Mouse (Mus musculus) neural tube, embryonic 12.5 days (tissue): ENCODE data around the gene Rbms1. TPM values are rescaled to one million over a fixed set of nuclear protein-coding genes. Genes with fewer than 3 reads are reported as not detected.

ENCODE experiments used
- ATAC-seq: fragments of 200-750 bp; cut with Nextera tagmentation; 2 replicates; pipeline ENCODE4 v1.8.0; 2017; ENCODE audit warnings: low read depth, mild to moderate bottlenecking, moderate TSS enrichment, moderate library complexity; ENCODE audit not compliant: low FRiP score
- H3K27ac ChIP-seq: fragments of 300-500 bp; sonication (generic); 2 replicates; pipeline ENCODE4 v1.5.1; 2016
- H3K27me3 ChIP-seq: fragments of 300-500 bp; sonication (generic); replicated peaks from 2 replicates; pipeline ENCODE4 v1.6.1; 2016; ENCODE audit warnings: mild to moderate bottlenecking
- H3K36me3 ChIP-seq: fragments of 300-500 bp; sonication (generic); 2 replicates; pipeline ENCODE4 v1.6.1; 2016; ENCODE audit warnings: mild to moderate bottlenecking
- H3K4me1 ChIP-seq: fragments of 300-500 bp; sonication (generic); 2 replicates; pipeline ENCODE4 v1.6.1; 2016
- H3K4me2 ChIP-seq: fragments of 300-500 bp; sonication (generic); replicated peaks from 2 replicates; pipeline ENCODE4 v1.6.1; 2016; ENCODE audit warnings: mild to moderate bottlenecking
- H3K4me3 ChIP-seq: fragments of 300-500 bp; sonication (generic); 2 replicates; pipeline ENCODE4 v1.5.1; 2016
- H3K9ac ChIP-seq: fragments of 300-500 bp; sonication (generic); 2 replicates; pipeline ENCODE4 v1.6.1; 2016; ENCODE audit warnings: mild to moderate bottlenecking
- H3K9me3 ChIP-seq: fragments of 300-500 bp; sonication (generic); 2 replicates; pipeline ENCODE4 v1.6.1; 2016; ENCODE audit warnings: mild to moderate bottlenecking
- WGBS: fragments of 180-500 bp; shearing (Covaris S2); methylation state at CpG from one replicate; pipeline ENCODE4 v1.1.7; 2016; 5-methylcytosine and 5-hydroxymethylcytosine counted together
- polyA plus RNA-seq: library from polyadenylated mRNA; unstranded; fragments of >200 nt; fragmentation: Nextera tagmentation; extraction: Ambion mirVana; gene quantifications from 2 replicates; pipeline ENCODE4 v1.2.1, GENCODE M21; 2016

Rbms1 gene
- polyA plus RNA-seq, 1 experiment from 2014 or later = 79.3 TPM

DNA sequence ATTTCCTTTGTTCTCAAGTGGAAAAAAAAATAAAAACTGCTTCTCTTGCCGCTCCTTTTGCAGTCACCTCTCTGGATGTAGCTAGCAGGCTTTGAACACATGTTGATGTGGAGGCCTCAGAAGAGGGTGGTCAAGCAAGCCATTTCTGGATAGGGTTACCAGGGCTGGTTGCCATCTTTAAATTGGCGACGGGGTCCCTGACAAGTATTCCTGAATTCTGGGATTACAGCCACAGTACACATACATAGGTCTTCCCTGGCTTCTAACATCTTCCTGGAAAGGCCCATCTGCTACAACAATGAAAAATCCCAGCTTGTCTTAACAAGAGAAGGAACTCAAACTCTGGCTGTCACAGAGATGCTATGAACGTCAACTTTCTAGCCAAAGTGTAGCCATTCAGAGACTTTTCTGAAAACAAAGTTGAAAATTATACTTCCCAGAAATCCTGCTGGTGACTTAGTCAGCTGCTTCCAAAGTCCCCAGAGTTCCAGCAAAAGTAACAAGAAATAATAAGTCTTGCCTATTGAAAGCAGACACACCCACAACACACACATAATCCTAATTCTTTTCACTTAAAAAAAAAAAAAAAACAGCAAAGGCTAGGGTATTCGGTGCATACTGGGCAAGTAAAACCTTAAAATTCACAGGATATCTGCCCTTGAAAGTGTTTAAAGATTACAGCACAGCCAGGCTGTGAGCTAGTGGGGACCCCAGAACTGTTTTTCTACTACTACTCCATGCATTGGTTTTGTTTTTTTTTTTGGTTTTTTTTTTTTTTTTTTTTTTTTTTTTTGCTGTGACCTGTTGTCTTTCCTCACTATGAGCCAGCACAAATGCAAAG lies 80.6 kb downstream of the Rbms1 start:
- Histone ChIP-seq H3K4me1 (peaks cover 19% of the 10 kb centered on the region; the same call in 1 of the 2 replicates), H3K4me3 (no peak overlapping the region), H3K4me2 (no peak overlapping the region; the same call in 1 of the 2 replicates), H3K9me3 (no peaks in the 10 kb centered on the region), H3K27me3 (0 out of 2 replicates have a peak, but pooled peaks cover 5% of the 10 kb centered on the region), H3K27ac (no peak overlapping the region), H3K9ac (no peak overlapping the region), H3K36me3 (no peaks in the 10 kb centered on the region)
- 58% methylated on average over 5 of the region's 5 CpGs for WGBS
- no peak for ATAC-seq

DNA sequence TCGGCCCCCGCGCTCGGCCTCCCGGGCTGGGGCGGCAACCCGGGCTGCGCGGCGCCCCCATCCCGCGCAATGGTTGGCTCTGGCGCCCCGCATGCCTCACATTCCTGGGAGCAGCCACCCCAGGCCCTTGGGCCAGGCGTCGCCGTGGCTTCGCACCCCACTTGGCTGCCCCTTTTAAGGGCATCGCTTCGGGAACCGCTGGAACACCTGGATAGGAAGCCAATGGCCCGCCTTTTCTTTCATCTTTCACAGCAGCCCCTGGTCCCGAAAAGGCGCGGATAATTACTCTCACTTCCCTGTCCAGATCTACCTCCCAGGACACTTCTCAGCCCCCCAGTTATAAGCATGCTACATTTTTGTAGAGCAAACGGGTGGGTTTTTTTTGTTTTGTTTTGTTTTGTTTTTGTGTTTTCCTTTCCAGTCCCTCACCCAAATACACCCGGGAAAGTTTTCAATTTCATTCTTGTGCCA lies 81.4 kb downstream of the Rbms1 start:
- 1% methylated on average over 27 of the region's 27 CpGs for WGBS
- 0 out of 2 replicates have a peak overlapping the region, but pooled peaks have one; percentile 32 for H3K27ac ChIP-seq
- H3K9me3 ChIP-seq = no peaks in the 10 kb centered on the region
- H3K9ac ChIP-seq = peak overlapping the region; percentile 93
- H3K27me3 ChIP-seq = 0 out of 2 replicates have a peak, but pooled peaks cover 5% of the 10 kb centered on the region
- peaks cover 24% of the 10 kb centered on the region; the same call in 1 of the 2 replicates for H3K4me1 ChIP-seq
- H3K4me2 ChIP-seq = peak overlapping the region; percentile 89
- peak overlapping the region; percentile 89 for H3K4me3 ChIP-seq
- no peaks in the 10 kb centered on the region for H3K36me3 ChIP-seq
- peak; percentile 67; the same call in 1 of the 2 replicates for ATAC-seq

DNA sequence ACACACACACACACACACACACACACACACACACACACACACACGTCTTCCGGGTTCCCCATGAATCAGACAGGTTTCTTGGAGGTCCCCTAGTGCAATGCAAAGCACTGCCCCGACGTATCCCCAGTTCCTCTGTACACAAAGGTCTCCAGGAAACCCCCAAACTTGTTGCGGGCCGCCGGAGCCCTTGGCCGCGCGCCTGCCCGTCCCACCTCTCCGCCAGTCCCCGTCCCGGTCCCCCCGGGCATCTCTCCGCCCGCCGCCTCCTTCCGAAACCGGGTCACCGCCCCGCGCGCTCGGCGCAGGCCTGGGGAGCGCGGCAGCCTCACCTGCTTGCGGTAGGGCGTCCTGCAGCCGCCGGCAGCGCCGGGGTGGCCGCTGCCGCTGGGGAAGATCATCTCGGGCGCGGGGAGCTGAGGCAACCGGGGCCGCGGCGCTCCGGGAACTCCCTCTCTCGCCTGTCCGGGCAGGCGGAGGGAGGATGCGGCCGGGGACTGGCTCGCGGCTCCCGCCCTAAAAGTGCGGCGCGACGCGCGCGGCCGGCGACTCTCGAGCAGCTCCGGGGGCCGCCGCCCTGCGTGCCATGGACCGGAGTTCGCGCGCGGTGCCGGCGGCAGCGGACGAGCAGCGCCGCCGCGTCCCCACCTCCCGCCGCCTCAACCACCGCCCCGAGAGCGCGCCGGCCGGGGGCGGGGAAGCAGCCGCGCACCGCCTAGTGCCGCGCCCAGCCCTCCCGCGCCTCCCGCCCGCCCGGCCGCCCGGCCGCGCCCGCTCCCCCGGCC lies 82.0 kb downstream of the Rbms1 start:
- peak overlapping the region; percentile 89 for H3K4me2 ChIP-seq
- under 1% methylated on average over 81 of the region's 104 CpGs for WGBS
- H3K27ac ChIP-seq = peak overlapping the region; percentile 32; the same call in 1 of the 2 replicates
- H3K4me1 ChIP-seq = peaks cover 28% of the 10 kb centered on the region; the same call in 1 of the 2 replicates
- peak overlapping the region; percentile 89 for H3K4me3 ChIP-seq
- no peaks in the 10 kb centered on the region for H3K9me3 ChIP-seq
- peak overlapping the region; percentile 93 for H3K9ac ChIP-seq
- H3K27me3 ChIP-seq = 0 out of 2 replicates have a peak, but pooled peaks cover 5% of the 10 kb centered on the region
- no peaks in the 10 kb centered on the region for H3K36me3 ChIP-seq
- ATAC-seq = peak; percentile 88

DNA sequence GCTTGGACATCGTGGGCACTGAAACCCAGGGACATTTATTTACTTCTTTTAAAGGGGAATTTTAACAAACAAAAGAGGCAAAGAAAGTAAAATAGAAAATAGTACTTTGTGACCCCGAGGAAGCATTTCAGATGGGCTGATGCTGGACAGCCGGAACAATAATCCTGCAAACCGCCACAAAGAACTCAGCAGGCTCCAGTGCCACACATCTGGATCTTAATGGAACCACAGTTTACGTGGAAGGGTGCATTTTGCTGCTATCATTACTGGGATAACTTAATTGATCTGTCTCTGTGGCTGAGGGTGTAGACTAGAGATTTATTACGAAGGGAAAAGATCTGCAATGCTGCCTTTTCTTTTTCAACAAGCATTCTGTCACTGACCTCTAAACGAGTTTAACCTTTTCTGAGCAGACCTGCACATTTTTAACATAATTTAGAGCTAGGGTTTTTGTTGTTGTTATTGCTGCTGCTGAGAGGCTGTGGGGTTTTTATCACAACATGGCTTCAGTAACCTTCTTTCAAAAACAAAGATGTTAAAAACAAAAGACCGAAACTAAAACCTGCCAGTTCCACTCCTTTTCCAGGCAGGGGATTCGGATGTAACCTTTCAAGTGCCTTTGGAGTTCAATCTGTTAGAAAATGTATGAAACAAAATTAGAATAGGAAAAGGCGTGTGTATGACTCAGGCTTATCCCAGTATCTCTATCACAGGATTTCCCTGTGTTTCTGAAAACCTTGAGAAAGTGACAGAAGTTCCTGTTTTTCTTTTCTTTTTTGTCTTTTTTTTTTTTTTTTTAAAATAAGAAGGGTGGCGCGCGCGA lies 82.8 kb downstream of the Rbms1 start:
- 3% methylated on average over 14 of the region's 14 CpGs for WGBS
- no peak overlapping the region for H3K27ac ChIP-seq

DNA sequence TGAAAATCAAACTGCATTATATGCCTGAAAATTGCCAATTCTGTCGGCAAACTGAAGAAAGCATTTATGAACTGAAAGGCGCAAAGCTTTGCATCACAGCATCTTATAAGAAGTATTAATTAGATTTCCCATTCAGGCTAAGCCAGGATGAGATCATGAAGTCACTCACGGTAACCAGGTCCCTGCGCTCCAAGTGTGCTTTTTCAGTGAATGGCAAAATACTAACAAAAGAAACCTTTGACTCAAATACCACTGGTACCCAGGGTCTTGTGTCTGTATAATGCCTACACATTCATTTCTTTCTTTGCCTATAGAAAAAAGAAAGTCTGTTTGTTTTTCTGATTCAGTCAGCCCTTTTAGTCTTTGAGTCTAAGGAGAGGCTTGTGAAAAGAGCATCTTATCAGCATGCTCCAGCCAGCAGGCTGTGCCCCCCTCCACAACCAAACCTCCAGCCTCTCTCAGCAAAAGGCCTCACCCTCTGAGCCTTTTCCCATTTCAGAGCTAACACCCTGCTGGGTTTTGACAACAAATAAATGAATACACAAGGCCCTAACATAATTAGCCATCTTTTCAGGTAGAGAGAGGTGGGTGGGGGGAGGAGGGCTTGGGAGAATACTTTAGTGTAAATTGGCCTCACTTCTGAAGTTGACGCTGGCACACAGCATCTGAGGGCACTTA lies 83.7 kb downstream of the Rbms1 start:
- WGBS = 38% methylated on average over 5 of the region's 5 CpGs
- Histone ChIP-seq H3K4me1 (peaks cover 28% of the 10 kb centered on the region; the same call in 1 of the 2 replicates), H3K9ac (no peak overlapping the region), H3K36me3 (no peaks in the 10 kb centered on the region), H3K9me3 (no peaks in the 10 kb centered on the region), H3K27me3 (0 out of 2 replicates have a peak, but pooled peaks cover 5% of the 10 kb centered on the region), H3K27ac (no peak overlapping the region), H3K4me3 (peak overlapping the region; percentile 89; the same call in 1 of the 2 replicates), H3K4me2 (peak overlapping the region; percentile 89)
- no peak for ATAC-seq

More for the DNA sequence above, 82.8 kb downstream of the Rbms1 start:
- Histone ChIP-seq H3K4me1 (peaks cover 28% of the 10 kb centered on the region; the same call in 1 of the 2 replicates), H3K36me3 (no peaks in the 10 kb centered on the region), H3K27me3 (0 out of 2 replicates have a peak, but pooled peaks cover 5% of the 10 kb centered on the region), H3K4me2 (peak overlapping the region; percentile 89), H3K4me3 (peak overlapping the region; percentile 89), H3K9me3 (no peaks in the 10 kb centered on the region), H3K9ac (peak overlapping the region; percentile 93)
- no peak for ATAC-seq

DNA sequence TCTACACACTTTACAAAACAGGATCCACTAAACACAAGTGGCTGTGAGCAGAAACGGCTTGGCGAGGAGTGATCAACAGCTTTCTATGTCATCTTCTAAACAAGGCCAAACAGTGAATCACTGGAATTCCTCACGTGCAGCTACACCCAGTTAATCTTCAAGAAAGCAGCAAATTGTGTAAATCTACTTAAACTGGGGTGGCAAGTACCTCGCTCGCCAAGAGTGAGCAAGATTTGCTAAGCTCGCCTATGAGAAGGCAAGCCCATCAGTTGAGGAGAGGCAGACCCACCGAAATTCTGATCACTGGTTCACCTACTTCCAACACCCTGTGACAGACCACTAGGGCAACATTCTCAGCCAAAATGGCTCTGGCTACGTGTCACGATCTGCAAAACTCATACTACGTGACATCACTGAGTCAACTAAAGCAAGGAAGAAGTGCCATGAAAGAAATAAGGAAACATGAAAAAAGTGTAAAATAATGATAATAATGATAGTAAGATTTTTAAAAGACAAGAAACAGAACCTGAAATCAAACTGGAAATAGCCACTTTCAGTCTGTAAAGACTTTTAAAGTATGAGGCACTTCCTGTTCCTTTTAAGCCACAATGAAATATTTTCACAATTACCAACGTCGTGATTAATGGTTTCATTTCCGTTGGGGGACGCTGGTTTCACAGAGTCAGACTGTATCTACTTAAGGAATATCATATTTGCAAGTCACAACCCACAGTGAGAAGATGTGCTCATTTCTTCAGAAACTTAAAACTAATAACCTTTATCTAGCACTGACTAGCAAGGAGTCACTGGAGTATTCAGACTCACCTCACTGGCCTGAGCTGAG lies 85.2 kb downstream of the Rbms1 start:
- Histone ChIP-seq H3K27me3 (0 out of 2 replicates have a peak, but pooled peaks cover 5% of the 10 kb centered on the region), H3K4me3 (no peak overlapping the region), H3K9me3 (no peaks in the 10 kb centered on the region), H3K36me3 (no peaks in the 10 kb centered on the region), H3K4me1 (peaks cover 24% of the 10 kb centered on the region; the same call in 1 of the 2 replicates), H3K9ac (no peak overlapping the region), H3K4me2 (no peak overlapping the region), H3K27ac (no peak overlapping the region)
- WGBS = 79% methylated on average over 14 of the region's 14 CpGs
- no peak for ATAC-seq

DNA sequence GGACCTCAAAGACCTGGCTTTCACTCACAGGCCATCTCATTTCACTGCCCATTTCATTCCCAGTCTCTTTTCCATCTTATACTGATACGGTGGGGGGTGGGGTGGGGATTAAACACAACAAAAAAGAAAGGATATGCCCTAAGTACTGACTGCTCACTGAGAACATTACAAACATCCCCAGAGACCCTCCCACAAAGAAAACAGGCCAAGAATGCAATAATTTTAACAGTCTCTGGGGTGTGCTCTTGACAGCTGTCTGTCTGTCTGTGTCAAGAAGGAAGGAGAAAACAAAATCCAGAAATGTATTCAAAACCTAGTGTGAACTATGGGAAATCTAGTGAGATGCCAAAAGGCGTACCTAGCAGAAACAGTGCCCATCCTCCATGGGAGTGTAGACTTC lies 86.1 kb downstream of the Rbms1 start:
- Histone ChIP-seq H3K36me3 (no peaks in the 10 kb centered on the region), H3K4me2 (no peak overlapping the region), H3K4me3 (no peak overlapping the region), H3K27ac (no peak overlapping the region), H3K9me3 (no peaks in the 10 kb centered on the region), H3K9ac (no peak overlapping the region), H3K4me1 (peaks cover 24% of the 10 kb centered on the region; the same call in 1 of the 2 replicates), H3K27me3 (0 out of 2 replicates have a peak, but pooled peaks cover 5% of the 10 kb centered on the region)
- 61% methylated on average over 2 of the region's 2 CpGs for WGBS
- no peak for ATAC-seq

DNA sequence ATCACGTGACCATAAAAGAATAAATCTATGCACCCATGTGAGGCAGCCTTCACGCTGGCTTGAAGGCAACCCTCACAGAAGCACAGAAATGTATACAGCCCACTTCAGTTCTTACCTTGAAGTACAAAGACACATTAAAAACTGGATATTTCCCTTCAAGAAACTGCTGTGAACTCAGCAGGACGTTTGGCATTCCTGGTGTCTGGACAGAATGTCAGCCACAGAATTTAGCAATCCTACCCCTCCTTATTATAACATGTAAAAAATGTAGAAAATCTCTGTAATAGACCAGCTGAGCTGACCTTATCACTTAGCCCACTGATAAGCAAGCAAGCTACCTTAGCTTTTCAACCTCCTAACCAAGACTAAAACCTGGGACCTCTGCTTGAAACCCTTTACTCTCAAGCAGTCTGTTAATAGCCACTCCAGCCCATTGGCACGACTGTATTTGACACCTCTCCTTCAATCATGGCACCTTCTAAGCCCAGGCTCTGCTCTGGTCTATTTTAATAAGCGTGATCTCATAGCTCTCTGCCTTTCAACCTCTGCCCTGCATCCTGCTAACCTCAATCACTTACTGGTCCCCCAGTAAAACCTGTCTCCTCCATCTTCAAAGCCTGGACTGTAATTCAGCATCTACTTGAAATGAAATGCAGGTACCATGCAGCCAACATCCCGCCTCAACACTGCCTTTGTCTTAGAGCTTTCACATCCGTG lies 90.7 kb downstream of the Rbms1 start:
- H3K4me1 ChIP-seq = peaks cover 14% of the 10 kb centered on the region; the same call in 1 of the 2 replicates
- H3K27me3 ChIP-seq = no peaks in the 10 kb centered on the region
- H3K4me2 ChIP-seq = no peak overlapping the region
- no peaks in the 10 kb centered on the region for H3K9me3 ChIP-seq
- H3K27ac ChIP-seq = no peak overlapping the region
- ATAC-seq = no peak
- no peak overlapping the region for H3K4me3 ChIP-seq
- no peaks in the 10 kb centered on the region for H3K36me3 ChIP-seq
- H3K9ac ChIP-seq = no peak overlapping the region
- 72% methylated on average over 7 of the region's 7 CpGs for WGBS

DNA sequence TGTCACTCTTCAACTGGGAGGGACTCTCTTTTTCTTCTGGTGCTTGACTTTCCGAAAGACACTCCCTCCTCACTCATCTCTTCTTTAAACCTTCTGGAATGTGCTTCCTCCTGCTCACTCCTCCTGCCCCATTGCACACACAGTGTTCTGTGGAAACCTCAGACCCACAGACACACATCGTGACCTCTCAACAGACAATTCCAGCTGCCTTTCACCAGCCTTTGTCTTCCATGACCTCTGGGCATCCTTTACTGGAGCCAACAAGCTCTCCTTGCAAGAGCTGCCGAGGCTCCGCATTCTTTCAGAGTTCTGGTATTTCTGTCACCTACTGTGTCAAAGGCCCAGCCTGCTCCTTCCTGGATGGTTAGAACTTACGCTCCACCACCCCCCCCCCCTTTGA lies 92.0 kb downstream of the Rbms1 start:
- no peaks in the 10 kb centered on the region for H3K36me3 ChIP-seq
- no peaks in the 10 kb centered on the region for H3K27me3 ChIP-seq
- no peak overlapping the region for H3K4me3 ChIP-seq
- H3K9me3 ChIP-seq = no peaks in the 10 kb centered on the region
- H3K4me2 ChIP-seq = no peak overlapping the region
- H3K9ac ChIP-seq = no peak overlapping the region
- WGBS = 21% methylated on average over 5 of the region's 5 CpGs
- H3K4me1 ChIP-seq = peaks cover 6% of the 10 kb centered on the region; the same call in 1 of the 2 replicates
- H3K27ac ChIP-seq = no peak overlapping the region
- no peak for ATAC-seq

DNA sequence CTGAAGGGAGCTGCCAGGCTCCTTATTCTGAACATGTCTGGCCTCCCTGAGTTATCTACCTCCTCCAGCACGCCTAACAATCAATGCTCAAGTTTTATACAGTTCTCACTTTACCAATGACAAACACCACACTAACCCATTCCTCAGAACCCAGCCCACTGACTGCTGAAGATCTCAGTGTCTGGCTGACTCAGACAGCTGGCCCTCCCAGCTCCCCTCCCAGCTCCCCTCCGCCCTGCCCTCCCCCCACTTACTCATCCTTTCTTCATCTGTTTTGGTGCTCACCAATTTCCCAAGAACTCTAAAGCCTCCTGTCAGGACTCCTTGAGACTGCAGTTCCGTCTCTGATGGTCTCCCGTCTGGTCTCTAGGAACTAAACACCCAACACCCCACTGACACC lies 92.5 kb downstream of the Rbms1 start:
- Histone ChIP-seq H3K9me3 (no peaks in the 10 kb centered on the region), H3K27me3 (no peaks in the 10 kb centered on the region), H3K4me1 (peaks cover 5% of the 10 kb centered on the region; the same call in 1 of the 2 replicates), H3K27ac (no peak overlapping the region), H3K4me2 (no peak overlapping the region), H3K9ac (no peak overlapping the region), H3K36me3 (no peaks in the 10 kb centered on the region), H3K4me3 (no peak overlapping the region)
- no peak for ATAC-seq
- WGBS = 45% methylated on average over 4 of the region's 4 CpGs
